Mouse (Mus musculus) ovary, adult 2 months (tissue): ENCODE measurements around the gene Gpatch8. TPM values are rescaled to one million over a fixed set of nuclear protein-coding genes. Genes with fewer than 3 reads are reported as not detected.

ENCODE experiments used
- polyA plus RNA-seq: library from polyadenylated mRNA; depleted of rRNA; stranded (reverse); fragments of >200 nt; gene quantifications from 2 replicates; pipeline ENCODE4 v1.2.3, GENCODE M21; 2012; rRNA removed

The Gpatch8 gene
- 16.1 and 25.7 TPM in 2 replicates for polyA plus RNA-seq

DNA sequence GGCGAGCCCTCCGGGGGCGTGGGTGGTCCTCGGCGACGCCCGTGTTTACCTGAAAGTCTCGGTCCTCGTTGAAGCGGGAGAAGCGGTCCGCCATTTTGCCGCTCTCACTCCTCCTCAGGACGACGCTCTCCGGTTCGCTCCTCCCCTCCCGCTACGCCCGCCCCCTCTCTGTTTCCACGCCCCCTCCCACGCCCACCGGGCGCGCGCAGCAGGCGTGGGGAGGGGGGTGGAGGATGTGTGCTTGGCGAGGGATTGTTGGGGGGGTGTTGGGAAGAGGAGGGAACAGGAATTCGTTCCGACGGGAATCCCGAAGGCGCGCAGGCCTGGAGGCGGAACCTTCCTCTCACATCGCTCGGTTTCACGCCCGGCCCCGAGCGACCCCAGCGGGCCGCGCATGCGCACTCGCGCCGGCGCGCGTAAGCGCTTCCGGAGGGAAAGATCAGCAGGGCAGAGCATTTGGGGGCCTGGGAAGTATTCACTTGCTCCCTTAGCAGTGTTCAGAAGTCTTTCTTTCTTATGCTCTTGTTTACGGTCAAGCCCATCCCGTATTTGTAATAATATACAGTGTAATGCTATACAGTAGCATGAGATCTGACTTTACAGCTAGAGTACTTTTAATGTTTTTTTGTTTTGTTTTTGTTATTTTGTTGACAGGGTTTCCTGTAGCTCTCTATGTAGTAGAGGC, at the start of gene Gpatch8:
Gene Gpatch8, minus strand, starts transcription at position 362 of the 685 bp plus-strand sequence.

DNA sequence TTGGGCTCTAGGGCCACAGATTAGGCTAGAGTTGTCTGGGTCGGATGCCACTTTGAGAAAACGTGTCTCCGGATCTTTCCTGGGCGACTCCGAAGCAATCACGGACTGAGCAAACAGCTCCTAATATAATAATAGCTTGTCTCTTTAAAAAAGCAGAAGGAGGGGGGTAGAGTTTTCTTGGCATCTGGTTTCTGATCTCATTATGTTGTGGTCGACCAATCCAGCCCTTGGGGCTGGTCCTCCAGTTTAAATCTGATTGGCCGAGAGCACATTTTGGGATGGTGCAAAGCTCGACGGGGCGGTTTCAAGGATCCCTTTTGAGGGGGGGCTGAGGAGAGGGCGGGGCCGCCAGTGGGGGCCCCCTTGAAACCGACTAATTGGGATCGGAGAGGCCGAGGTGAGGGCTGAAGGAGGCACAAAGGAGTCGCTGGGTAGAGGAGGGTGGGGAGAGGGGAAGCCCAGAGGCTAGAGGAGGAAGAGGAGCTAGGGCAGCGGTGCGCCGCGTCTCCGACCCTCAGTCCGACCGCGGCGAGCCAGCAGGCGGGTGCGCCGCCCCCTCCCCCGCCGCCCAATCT, 47.9 kb upstream of the Gpatch8 start, which contains the start of gene Fzd2:
Gene Fzd2, plus strand, starts transcription at position 387 of the 575 bp plus-strand sequence.

DNA sequence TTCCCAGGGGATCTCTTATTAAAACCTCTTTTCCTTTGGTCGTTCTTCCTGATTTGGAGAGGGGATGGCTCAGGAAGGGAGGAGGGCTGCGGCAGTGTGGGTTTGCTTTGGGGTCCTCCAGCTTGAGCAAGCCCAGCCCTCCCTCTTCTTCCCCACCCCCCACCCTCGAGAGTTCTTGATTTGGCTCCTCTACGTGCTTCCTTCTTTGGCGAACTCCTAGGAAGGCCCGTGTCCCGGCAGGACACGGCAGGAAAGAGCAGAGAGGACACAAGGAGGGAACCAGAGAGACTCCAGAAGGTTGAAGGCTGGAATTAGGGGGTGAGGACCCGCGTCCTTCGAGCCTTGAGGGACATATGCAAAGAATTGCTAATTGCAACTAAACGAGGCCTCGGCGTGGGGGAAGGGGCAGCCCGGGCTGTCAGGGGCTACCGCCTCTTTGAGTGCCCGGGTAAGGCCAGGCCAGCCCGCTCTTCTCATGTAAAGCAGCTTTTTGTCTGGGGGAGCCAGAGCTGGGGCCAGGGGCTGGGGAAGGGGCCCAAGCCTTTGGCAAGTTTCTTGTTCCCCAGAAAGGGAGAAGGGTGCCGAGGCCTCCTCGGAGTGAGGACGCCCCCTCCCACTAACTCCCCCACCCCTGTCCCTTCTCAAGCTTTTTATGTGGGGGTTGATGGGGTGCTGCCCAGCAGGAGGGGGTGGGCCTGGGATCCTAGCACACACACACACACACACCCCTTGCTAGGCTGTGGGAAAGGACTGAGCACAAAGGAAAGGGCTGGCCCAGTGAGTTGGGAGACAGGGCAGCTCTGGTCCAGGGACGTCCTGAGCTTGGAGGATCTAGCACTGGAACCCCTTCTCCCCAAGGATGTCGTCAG, 23.2 kb upstream of the Gpatch8 start, which contains the start of gene Gm11627:
Gene Gm11627, minus strand, starts transcription at position 297 of the 869 bp plus-strand sequence.

DNA sequence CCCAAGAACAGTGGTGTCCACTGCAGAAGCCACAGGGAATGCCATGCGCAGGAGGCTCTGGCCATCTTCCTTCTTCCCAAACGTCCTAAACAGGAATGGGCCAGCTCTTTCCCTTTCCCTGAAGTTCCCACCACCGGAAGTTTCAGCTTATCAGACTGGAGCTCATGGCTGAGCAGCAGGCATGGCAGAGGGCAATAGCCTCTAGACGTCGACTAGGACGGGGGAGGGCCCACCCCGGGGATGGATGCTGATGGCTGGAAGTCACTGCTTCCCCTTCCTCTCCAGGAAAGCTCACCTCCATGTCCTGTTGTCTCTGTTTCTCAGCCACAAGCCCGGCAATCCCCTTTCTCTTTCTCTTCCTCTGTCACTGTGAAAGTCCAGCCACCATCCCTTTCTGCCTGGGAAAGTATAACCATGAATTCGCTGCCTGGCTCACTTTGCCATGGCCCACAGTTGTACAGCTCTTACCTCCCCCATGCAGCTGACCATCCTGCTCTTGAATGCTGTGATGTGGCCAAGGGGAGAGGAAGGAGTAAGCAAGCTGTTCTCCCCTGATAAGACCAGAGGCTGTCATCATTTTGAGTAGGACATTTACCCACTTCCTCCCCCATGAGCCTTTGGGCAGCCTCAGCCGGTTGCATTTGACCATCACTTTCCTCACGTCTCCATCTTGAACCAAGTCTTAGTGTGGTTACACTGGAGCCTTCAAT, 86.4 kb downstream of the Gpatch8 start, which contains the start of gene Itga2b:
Gene Itga2b, minus strand, starts transcription at position 475 of the 710 bp plus-strand sequence.

DNA sequence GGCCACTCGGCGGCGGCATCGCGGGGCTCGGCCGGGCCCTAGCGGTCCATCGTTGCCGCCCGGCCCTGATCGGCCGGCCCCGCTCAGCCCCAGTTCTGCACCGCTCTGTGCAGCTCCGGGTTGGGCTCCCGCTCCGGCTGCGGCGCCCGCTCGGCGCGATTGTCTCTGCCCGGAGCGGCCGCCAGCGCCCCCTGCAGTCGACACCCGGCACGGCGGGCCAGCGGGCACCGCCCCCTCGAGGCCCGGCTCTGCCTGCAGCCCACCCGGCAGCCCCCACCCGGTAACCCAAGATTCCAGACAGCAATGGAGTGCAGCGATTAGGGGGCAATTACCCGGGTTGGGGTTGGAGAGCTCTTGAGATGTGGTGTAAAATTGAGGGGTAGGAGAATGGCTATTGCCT, 108.7 kb downstream of the Gpatch8 start, which contains the start of gene Fam171a2:
Gene Fam171a2, minus strand, starts transcription at position 186 of the 400 bp plus-strand sequence.

DNA sequence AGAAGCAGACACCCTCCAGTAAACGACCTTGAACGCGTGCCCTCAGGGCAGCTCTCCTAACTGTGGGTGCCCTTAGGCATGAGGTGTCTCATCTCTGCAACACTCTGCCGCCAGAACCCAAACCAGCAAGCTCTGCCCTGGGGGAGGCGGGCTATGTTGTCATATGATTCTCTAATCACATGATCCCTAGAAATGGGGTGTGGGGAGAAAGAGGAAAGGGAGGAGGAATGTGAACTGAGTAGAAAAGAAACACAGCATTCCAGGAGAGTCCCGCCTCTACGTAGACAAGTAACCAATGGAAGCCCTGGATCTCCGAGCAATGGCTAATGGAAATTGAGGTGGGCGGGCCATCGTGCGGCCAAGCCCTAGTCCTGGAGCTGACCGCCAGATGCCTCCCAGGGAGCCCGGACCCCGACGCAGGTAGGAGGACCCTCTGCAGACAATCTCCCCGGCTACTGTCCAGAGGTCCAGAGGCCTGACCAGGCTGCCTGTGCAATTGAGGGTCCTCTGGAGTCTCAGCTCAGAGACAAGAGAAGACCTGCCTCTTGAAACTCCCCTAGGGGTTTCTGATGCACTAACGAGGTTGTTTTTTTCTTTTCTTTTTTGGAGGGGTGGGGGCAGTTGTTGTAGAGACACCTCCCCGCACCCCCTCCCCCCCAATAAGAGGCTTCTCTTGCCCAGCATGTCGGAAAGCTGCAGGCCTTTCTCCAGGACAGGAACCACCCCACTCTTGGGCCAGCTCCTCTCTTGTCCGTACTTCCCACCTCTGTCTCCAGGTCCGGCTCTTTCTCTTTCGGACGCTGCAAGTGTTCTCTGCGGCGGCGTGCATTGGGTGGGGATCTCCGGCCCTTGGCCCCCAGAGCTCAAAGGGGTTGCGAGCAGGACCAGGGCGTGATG, 125.8 kb downstream of the Gpatch8 start, which contains the start of gene Grn:
Gene Grn, plus strand, starts transcription at position 195 of the 897 bp plus-strand sequence.

Other genes with a start within 250 kb of the Gpatch8 start
- gene Ubtf, start 236.7 kb downstream of the Gpatch8 start, polyA plus RNA-seq: 35.3 and 42.8 TPM in 2 replicates
- 0.03 TPM in 1 of 2 replicates, not detected in the other for gene Slc4a1, start 190.2 kb downstream of the Gpatch8 start, polyA plus RNA-seq
- gene Rundc3a, start 163.0 kb downstream of the Gpatch8 start, polyA plus RNA-seq: 4.5 and 5.9 TPM in 2 replicates
- gene Slc25a39, start 148.4 kb downstream of the Gpatch8 start, polyA plus RNA-seq: 573 and 609 TPM in 2 replicates
- 283 and 344 TPM in 2 replicates for gene Grn, start 126.1 kb downstream of the Gpatch8 start, polyA plus RNA-seq
- gene Fam171a2, start 108.7 kb downstream of the Gpatch8 start, polyA plus RNA-seq: 102 and 124 TPM in 2 replicates
- 11.2 and 16.0 TPM in 2 replicates for gene Itga2b, start 86.3 kb downstream of the Gpatch8 start, polyA plus RNA-seq
- 1.4 and 1.5 TPM in 2 replicates for gene Gm11627, start 23.1 kb upstream of the Gpatch8 start, polyA plus RNA-seq
- 87.2 and 118 TPM in 2 replicates for gene Fzd2, start 48.0 kb upstream of the Gpatch8 start, polyA plus RNA-seq
- not detected in 2 replicates for gene Meioc, start 107.3 kb upstream of the Gpatch8 start, polyA plus RNA-seq
- gene Ccdc43, start 141.4 kb upstream of the Gpatch8 start, polyA plus RNA-seq: 4.3 and 5.3 TPM in 2 replicates
- gene Adam11, start 205.0 kb upstream of the Gpatch8 start, polyA plus RNA-seq: 6.2 and 6.4 TPM in 2 replicates